Mouse (Mus musculus) midbrain, embryonic 11.5 days (tissue): ENCODE data around the gene Wnk4. TPM values are rescaled to one million over a fixed set of nuclear protein-coding genes. Genes with fewer than 3 reads are reported as not detected.

Experiments used
- ATAC-seq: fragments of 200-750 bp; cut with Nextera tagmentation; 2 replicates; pipeline ENCODE4 v1.8.0; 2017; ENCODE audit warnings: moderate TSS enrichment, moderate library complexity; ENCODE audit not compliant: low FRiP score
- DNase-seq: peaks from one replicate; pipeline ENCODE4 v3.0.0; 2015; ENCODE audit warnings: low spot score; ENCODE audit errors: missing footprints
- H3K27ac ChIP-seq: fragments of 300-500 bp; sonication (generic); 2 replicates; pipeline ENCODE4 v1.5.1; 2014; ENCODE audit warnings: low read depth, low read length
- H3K27me3 ChIP-seq: fragments of 300-500 bp; sonication (generic); 2 replicates; pipeline ENCODE4 v1.6.1; 2014; ENCODE audit warnings: mild to moderate bottlenecking, low read length, moderate library complexity, mixed read lengths; ENCODE audit not compliant: control insufficient read depth, insufficient read depth
- H3K36me3 ChIP-seq: fragments of 300-500 bp; sonication (generic); 2 replicates; pipeline ENCODE4 v1.6.1; 2014; ENCODE audit warnings: mild to moderate bottlenecking, low read length, moderate library complexity, mixed read lengths; ENCODE audit not compliant: control insufficient read depth, insufficient read depth
- H3K4me1 ChIP-seq: fragments of 300-500 bp; sonication (generic); 2 replicates; pipeline ENCODE4 v1.6.1; 2014; ENCODE audit warnings: low read length; ENCODE audit not compliant: control insufficient read depth, insufficient read depth
- H3K4me2 ChIP-seq: fragments of 300-500 bp; sonication (generic); 2 replicates; pipeline ENCODE4 v1.6.1; 2014; ENCODE audit warnings: mild to moderate bottlenecking, moderate library complexity
- H3K4me3 ChIP-seq: fragments of 300-500 bp; sonication (generic); 2 replicates; pipeline ENCODE4 v1.5.1; 2014; ENCODE audit warnings: low read depth, low read length
- H3K9ac ChIP-seq: fragments of 300-500 bp; sonication (generic); 2 replicates; pipeline ENCODE4 v1.6.1; 2014; ENCODE audit warnings: low read length
- H3K9me3 ChIP-seq: fragments of 300-500 bp; sonication (generic); 2 replicates; pipeline ENCODE4 v1.6.1; 2016; ENCODE audit warnings: low read length; ENCODE audit not compliant: control insufficient read depth
- WGBS: fragments of 180-500 bp; shearing (Covaris S2); extraction: QIAGEN DNeasy Blood & Tissue Kit; methylation state at CpG from one replicate; pipeline ENCODE4 v1.1.7; 2014; 5-methylcytosine and 5-hydroxymethylcytosine counted together
- polyA plus RNA-seq: library from polyadenylated mRNA; unstranded; fragments of >200 nt; fragmentation: Nextera tagmentation; extraction: Ambion mirVana; gene quantifications from 2 replicates; pipeline ENCODE4 v1.2.1, GENCODE M21; 2014

The Wnk4 gene
- polyA plus RNA-seq, 1 experiment from 2014 or later: 4.8 TPM

- no peaks in the 10 kb centered on the region for H3K9me3 ChIP-seq
- no peaks in the 10 kb centered on the region for H3K27me3 ChIP-seq
- WGBS: 1% methylated on average over 56 of the region's 56 CpGs
- peak within 1 kb of the TSS; percentile 97 for H3K4me2 ChIP-seq
- H3K4me1 ChIP-seq: peaks cover 13% of the 10 kb centered on the region
- H3K4me3 ChIP-seq: peak within 1 kb of the TSS; percentile 84
- DNase-seq (peak; percentile 98), ATAC-seq (peak; percentile 94)
- H3K9ac ChIP-seq: peak within 1 kb of the TSS; percentile 74
- no peak within 1 kb of the TSS for H3K27ac ChIP-seq
- no peaks in the 10 kb centered on the region for H3K36me3 ChIP-seq
Observed at GRCm38 (mm10) chr11:101226065-101226701, 34.2 kb upstream of the Wnk4 start, which contains the start of gene Ezh1. Gene Ezh1, minus strand, starts transcription at chr11:101226463.

GRCm38 (mm10) chr11:101229361-101229900, 30.9 kb upstream of the Wnk4 start:
- no peaks in the 10 kb centered on the region for H3K36me3 ChIP-seq
- ATAC-seq: no peak

GRCm38 (mm10) chr11:101230061-101230511, 30.3 kb upstream of the Wnk4 start:
- H3K27me3 ChIP-seq: no peaks in the 10 kb centered on the region
- H3K9ac ChIP-seq: no peak overlapping the region
- 30% methylated on average over 2 of the region's 2 CpGs for WGBS
- DNase-seq: no peak
- no peaks in the 10 kb centered on the region for H3K36me3 ChIP-seq
- H3K9me3 ChIP-seq: no peaks in the 10 kb centered on the region
- ATAC-seq: no peak
- H3K4me3 ChIP-seq: no peak overlapping the region
- peak overlapping the region; percentile 6; the same call in 1 of the 2 replicates for H3K27ac ChIP-seq
- no peak overlapping the region for H3K4me2 ChIP-seq
- H3K4me1 ChIP-seq: peaks cover 19% of the 10 kb centered on the region

More at GRCm38 (mm10) chr11:101229361-101229900, 30.9 kb upstream of the Wnk4 start:
- H3K4me2 ChIP-seq: no peak overlapping the region
- no peak overlapping the region for H3K27ac ChIP-seq
- no peak overlapping the region for H3K4me3 ChIP-seq
- no peaks in the 10 kb centered on the region for H3K9me3 ChIP-seq
- H3K9ac ChIP-seq: no peak overlapping the region; the same call in 1 of the 2 replicates
- no peaks in the 10 kb centered on the region for H3K27me3 ChIP-seq
- no peak for DNase-seq
- 23% methylated on average over 8 of the region's 8 CpGs for WGBS
- H3K4me1 ChIP-seq: peaks cover 19% of the 10 kb centered on the region

- Histone ChIP-seq H3K36me3 (no peaks in the 10 kb centered on the region), H3K4me1 (peaks cover 19% of the 10 kb centered on the region), H3K9ac (no peak overlapping the region), H3K27ac (peak overlapping the region; percentile 6; the same call in 1 of the 2 replicates), H3K4me3 (no peak overlapping the region), H3K4me2 (no peak overlapping the region), H3K27me3 (no peaks in the 10 kb centered on the region), H3K9me3 (no peaks in the 10 kb centered on the region)
- 14% methylated on average over 5 of the region's 5 CpGs for WGBS
- no peak for DNase-seq
- no peak for ATAC-seq
Observed at GRCm38 (mm10) chr11:101230526-101230925, 29.8 kb upstream of the Wnk4 start.

- Histone ChIP-seq H3K9ac (peak overlapping the region; percentile 24; the same call in 1 of the 2 replicates), H3K27me3 (no peaks in the 10 kb centered on the region), H3K27ac (peak overlapping the region; percentile 14; the same call in 1 of the 2 replicates), H3K36me3 (no peaks in the 10 kb centered on the region), H3K4me1 (peaks cover 19% of the 10 kb centered on the region), H3K4me3 (no peak overlapping the region), H3K9me3 (no peaks in the 10 kb centered on the region), H3K4me2 (peak overlapping the region; percentile 19)
- DNase-seq (no peak), ATAC-seq (no peak)
- 13% methylated on average over 18 of the region's 18 CpGs for WGBS
Observed at GRCm38 (mm10) chr11:101230991-101231871, 29.1 kb upstream of the Wnk4 start.

GRCm38 (mm10) chr11:101232010-101232839, 28.1 kb upstream of the Wnk4 start:
- ATAC-seq (no peak), DNase-seq (no peak)
- H3K4me2 ChIP-seq: no peak overlapping the region
- H3K4me1 ChIP-seq: peaks cover 19% of the 10 kb centered on the region
- H3K27me3 ChIP-seq: no peaks in the 10 kb centered on the region
- no peaks in the 10 kb centered on the region for H3K9me3 ChIP-seq
- H3K27ac ChIP-seq: peak overlapping the region; percentile 14; the same call in 1 of the 2 replicates
- H3K4me3 ChIP-seq: no peak overlapping the region
- no peaks in the 10 kb centered on the region for H3K36me3 ChIP-seq
- WGBS: 61% methylated on average over 6 of the region's 6 CpGs
- H3K9ac ChIP-seq: no peak overlapping the region

GRCm38 (mm10) chr11:101233240-101233639, 27.1 kb upstream of the Wnk4 start:
- Histone ChIP-seq H3K27ac (no peak overlapping the region), H3K27me3 (no peaks in the 10 kb centered on the region), H3K36me3 (no peaks in the 10 kb centered on the region), H3K9me3 (no peaks in the 10 kb centered on the region), H3K9ac (no peak overlapping the region), H3K4me2 (no peak overlapping the region), H3K4me1 (peaks cover 19% of the 10 kb centered on the region), H3K4me3 (no peak overlapping the region)
- DNase-seq: no peak
- ATAC-seq: no peak
- WGBS: 90% methylated on average over 1 of the region's 1 CpGs

- H3K4me1 ChIP-seq: peaks cover 19% of the 10 kb centered on the region
- H3K9me3 ChIP-seq: no peaks in the 10 kb centered on the region
- ATAC-seq: no peak
Observed at GRCm38 (mm10) chr11:101234124-101234523, 26.2 kb upstream of the Wnk4 start.

More at GRCm38 (mm10) chr11:101234124-101234523, 26.2 kb upstream of the Wnk4 start:
- Histone ChIP-seq H3K9ac (no peak overlapping the region), H3K27ac (no peak overlapping the region), H3K36me3 (no peaks in the 10 kb centered on the region), H3K27me3 (no peaks in the 10 kb centered on the region), H3K4me2 (no peak overlapping the region), H3K4me3 (no peak overlapping the region)
- no peak for DNase-seq
